Mouse (Mus musculus): ENCODE measurements at regions not wholly inside any gene's neighbourhood (a gene's known extent, or its start where the extent isn't known, plus 50 kb on each side); places are given as distances from the start of the nearest gene placed in this dataset.

DNA sequence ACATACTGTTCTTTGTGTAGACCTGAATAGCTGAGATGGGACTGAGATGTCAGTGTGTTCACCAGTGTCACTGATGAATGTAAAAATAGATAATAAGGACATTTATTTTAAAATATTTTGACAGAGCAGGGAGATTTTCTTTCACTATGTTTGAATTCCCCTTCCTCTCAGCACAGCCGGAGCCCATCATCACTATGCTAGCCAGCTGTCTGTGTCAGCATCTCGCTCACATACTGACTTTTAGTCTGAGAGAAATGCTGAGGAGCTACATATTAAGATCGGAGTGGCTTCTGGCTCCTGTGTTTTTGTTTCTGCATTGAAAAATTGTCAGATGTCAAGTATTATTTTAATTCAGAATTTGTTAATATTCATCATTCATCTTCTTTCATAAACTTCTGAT, 1271.5 kb downstream of the Brinp3 start:
- TF ChIP-seq ZNF384 (IDR thresholded peaks at IDR 0.05; ENCODE audit: low read depth, low read length), result no peak
- no peak for TF ChIP-seq RAD21 (IDR thresholded peaks at IDR 0.05; ENCODE audit: low read depth, low read length)
- no peak for TF ChIP-seq ELF1 (IDR thresholded peaks at IDR 0.05; ENCODE audit: low read depth, low read length)
- no peak for TF ChIP-seq HCFC1 (IDR thresholded peaks at IDR 0.05; ENCODE audit: low read depth, low read length)
- TF ChIP-seq POLR2A (IDR thresholded peaks at IDR 0.05; ENCODE audit: control insufficient read depth in 1 of 2, insufficient read depth in 1 of 2, low read depth in 1 of 2, low read length in 2 of 2, poor library complexity in 1 of 2), result no peak
- no peak for TF ChIP-seq GATA1 (IDR thresholded peaks at IDR 0.05; ENCODE audit: low read depth, low read length)
- no peak for TF ChIP-seq CTCF (IDR thresholded peaks at IDR 0.05 in 2 of 3, conservative IDR thresholded peaks at IDR 0.05 in 1 of 3; ENCODE audit: control insufficient read depth in 1 of 3, insufficient read depth in 1 of 3, low read depth in 2 of 3, low read length in 3 of 3, poor library complexity in 1 of 3, severe bottlenecking in 1 of 3)
- TF ChIP-seq USF2 (IDR thresholded peaks at IDR 0.05; ENCODE audit: borderline replicate concordance in 1 of 2, insufficient read depth in 1 of 2, low read depth in 1 of 2, low read length in 2 of 2), result no peak
- no peak for TF ChIP-seq USF1 (IDR thresholded peaks at IDR 0.05; ENCODE audit: low read depth, low read length)
- TF ChIP-seq CHD1 (IDR thresholded peaks at IDR 0.05; ENCODE audit: low read depth, low read length), result no peak
- TF ChIP-seq MAFK (IDR thresholded peaks at IDR 0.05; ENCODE audit: borderline replicate concordance, low read depth, low read length), result no peak
- TF ChIP-seq TBP (IDR thresholded peaks at IDR 0.05; ENCODE audit: low read depth, low read length), result no peak
- TF ChIP-seq E2F4 (IDR thresholded peaks at IDR 0.05; ENCODE audit: borderline replicate concordance, low read depth, low read length), result no peak
- no peak for TF ChIP-seq ZC3H11A (IDR thresholded peaks at IDR 0.05; ENCODE audit: low read depth, low read length)

Measured in MEL (cell line).